Mouse (Mus musculus) kidney, adult 2 months (tissue): ENCODE data around the gene Ttll5. TPM values are rescaled to one million over a fixed set of nuclear protein-coding genes. Genes with fewer than 3 reads are reported as not detected.

Source experiments
- DNase-seq: peaks from one replicate; pipeline ENCODE4 v3.0.0; 2021
- H3K27ac ChIP-seq: fragments of 200-500 bp; 2 replicates; pipeline ENCODE4 v1.5.1; 2012; ENCODE audit warnings: low read depth, low read length, control low read depth, inconsistent platforms; ENCODE audit not compliant: insufficient read depth
- H3K27me3 ChIP-seq: fragments of 200-500 bp; replicated peaks from 2 replicates; pipeline ENCODE4 v1.6.1; 2012; ENCODE audit warnings: mild to moderate bottlenecking, moderate library complexity, low read length, inconsistent platforms; ENCODE audit not compliant: control insufficient read depth, insufficient read depth
- H3K36me3 ChIP-seq: fragments of 200-500 bp; 2 replicates; pipeline ENCODE4 v1.6.1; 2012; ENCODE audit warnings: mild to moderate bottlenecking, moderate library complexity, low read length, inconsistent platforms; ENCODE audit not compliant: control insufficient read depth, insufficient read depth
- H3K4me1 ChIP-seq: fragments of 200-500 bp; 2 replicates; pipeline ENCODE4 v1.6.1; 2011; ENCODE audit warnings: low read length; ENCODE audit not compliant: control insufficient read depth, insufficient read depth
- H3K4me3 ChIP-seq: fragments of 200-500 bp; 2 replicates; pipeline ENCODE4 v1.5.1; 2011; ENCODE audit warnings: mild to moderate bottlenecking, low read depth, low read length, control low read depth; ENCODE audit not compliant: insufficient read depth
- CTCF ChIP-seq: fragments of 200-500 bp; conservative IDR thresholded peaks from 2 replicates; pipeline ENCODE4 v1.5.1; 2011; ENCODE audit warnings: low read depth, mild to moderate bottlenecking, control low read depth, low read length, moderate library complexity, mixed read lengths; ENCODE audit not compliant: insufficient read depth, insufficient read length
- POLR2A ChIP-seq: fragments of 200-500 bp; IDR thresholded peaks from one replicate; pipeline ENCODE4 v1.6.1; 2011; ENCODE audit warnings: low read depth, low read length, control low read depth
- WGBS: fragments of 180-500 bp; shearing (Covaris S2); methylation state at CpG from one replicate; pipeline ENCODE4 v1.1.7; 2018; 5-methylcytosine and 5-hydroxymethylcytosine counted together
- polyA plus RNA-seq: library from polyadenylated mRNA; depleted of rRNA; stranded (reverse); fragments of >200 nt; gene quantifications from 2 replicates; pipeline ENCODE4 v1.2.3, GENCODE M21; 2012

Ttll5 gene
- polyA plus RNA-seq, 1 experiment, result 12.9 TPM

DNA sequence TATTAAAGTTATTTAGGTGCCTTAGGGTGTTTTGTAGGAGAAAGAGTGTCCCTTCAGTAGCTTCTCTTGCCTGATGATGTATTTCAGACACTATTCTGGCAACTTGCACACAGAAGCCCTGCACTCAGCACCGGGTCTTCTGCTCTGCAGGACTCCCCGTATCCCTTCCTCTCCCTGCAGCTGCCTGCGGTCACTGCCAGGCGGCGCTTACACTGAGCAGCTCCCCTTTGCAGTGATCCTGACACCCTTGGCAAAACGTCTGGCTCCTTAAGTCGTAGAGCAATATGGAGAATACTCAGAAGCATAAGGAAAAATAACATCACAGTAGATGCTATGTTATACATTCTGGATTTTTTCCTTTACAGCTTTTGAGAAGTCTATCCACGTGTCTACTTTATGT is 130.6 kb downstream of the Ttll5 start:
- Histone ChIP-seq H3K27me3 (no peaks in the 10 kb centered on the region), H3K4me3 (no peak overlapping the region), H3K27ac (no peak overlapping the region), H3K4me1 (no peaks in the 10 kb centered on the region), H3K36me3 (no peaks in the 10 kb centered on the region)
- no peak for DNase-seq
- WGBS, result 81% methylated on average over 8 of the region's 8 CpGs
- TF ChIP-seq CTCF (no peak), POLR2A (no peak)

DNA sequence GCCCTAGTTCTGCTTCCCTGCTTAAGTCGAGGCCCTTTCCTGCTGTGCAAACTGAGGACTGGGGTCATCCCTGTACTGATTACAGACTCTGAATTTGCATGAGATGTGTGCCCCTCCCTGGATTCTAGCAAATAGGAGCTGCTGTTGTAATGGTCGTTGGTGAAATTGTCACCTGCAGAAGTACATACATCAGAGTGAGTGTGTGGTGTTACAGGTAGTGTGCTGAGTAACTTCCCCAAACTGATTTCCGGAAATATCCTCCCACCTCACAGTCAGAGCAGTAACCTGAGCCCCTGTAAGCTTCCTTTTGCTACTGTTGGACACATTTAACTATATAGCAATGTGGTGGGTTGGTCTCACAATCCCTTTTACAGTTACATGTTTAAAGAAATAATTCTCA is 131.2 kb downstream of the Ttll5 start:
- TF ChIP-seq POLR2A, result no peak
- no peak for TF ChIP-seq CTCF
- H3K27ac ChIP-seq, result no peak overlapping the region
- no peak overlapping the region for H3K4me3 ChIP-seq
- no peaks in the 10 kb centered on the region for H3K36me3 ChIP-seq
- no peaks in the 10 kb centered on the region for H3K4me1 ChIP-seq
- no peaks in the 10 kb centered on the region for H3K27me3 ChIP-seq
- DNase-seq, result no peak
- 50% methylated on average over 3 of the region's 3 CpGs for WGBS

DNA sequence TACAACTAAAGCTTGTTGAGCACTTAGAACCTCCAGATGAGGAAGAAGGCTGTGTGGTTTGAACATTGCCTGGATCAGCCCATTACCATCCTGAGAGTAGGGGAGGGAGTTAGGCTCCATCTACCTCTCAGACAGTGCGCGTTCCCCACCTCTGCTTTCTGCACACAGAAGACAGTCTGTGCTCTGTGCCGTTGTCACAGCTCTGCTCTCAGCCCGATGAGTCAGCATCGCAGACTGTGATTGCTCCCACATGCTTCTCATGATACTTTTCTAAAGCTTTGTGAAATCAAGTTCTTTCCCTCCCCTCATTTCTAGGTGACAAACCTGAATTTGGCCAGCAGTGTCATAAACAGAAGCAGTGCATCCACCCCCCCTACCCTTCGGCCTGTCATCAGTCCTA is 131.8 kb downstream of the Ttll5 start:
- 82% methylated on average over 6 of the region's 6 CpGs for WGBS
- H3K27me3 ChIP-seq, result no peaks in the 10 kb centered on the region
- no peak overlapping the region for H3K4me3 ChIP-seq

GRCm38 (mm10) chr12:85958460-85958859 is 134.0 kb downstream of the Ttll5 start:
- no peak overlapping the region for H3K27ac ChIP-seq
- WGBS, result 77% methylated on average over 2 of the region's 2 CpGs

More for the DNA sequence above, 131.8 kb downstream of the Ttll5 start:
- DNase-seq, result no peak
- H3K27ac ChIP-seq, result no peak overlapping the region
- no peak for TF ChIP-seq POLR2A
- no peak for TF ChIP-seq CTCF
- H3K36me3 ChIP-seq, result no peaks in the 10 kb centered on the region
- no peaks in the 10 kb centered on the region for H3K4me1 ChIP-seq

DNA sequence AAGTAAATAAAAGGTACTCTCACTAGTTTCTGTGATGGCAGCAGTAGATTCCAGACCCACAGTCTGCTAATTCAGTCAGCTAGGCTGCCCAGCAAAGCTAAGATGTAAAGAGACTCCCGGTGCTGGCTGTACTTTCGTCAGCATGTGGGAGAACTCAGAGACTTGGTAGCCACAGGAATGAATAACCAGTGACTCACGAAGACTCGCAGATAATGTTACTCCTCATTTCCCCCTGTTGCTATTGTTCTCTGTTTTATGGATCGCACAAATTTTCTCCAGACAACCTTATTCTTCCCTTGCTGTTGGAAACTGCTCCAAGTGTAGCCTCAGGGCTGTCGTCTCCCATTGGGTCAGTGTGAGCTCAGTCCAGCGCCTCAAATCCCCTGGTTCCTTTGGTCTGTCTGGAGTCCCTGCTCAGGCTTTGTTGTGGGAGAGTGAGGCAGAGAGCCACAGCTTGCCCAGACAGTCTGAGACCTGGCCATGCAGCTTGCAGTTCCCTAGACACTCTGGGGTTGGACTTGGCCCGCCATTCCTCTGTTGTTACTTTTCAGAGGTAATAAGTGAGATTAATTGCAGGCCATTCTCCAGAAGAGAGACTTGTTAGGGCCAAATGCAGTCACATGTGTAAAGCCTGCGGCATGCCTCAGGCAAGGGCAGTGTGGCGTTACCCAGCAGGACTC is 135.5 kb downstream of the Ttll5 start:
- Histone ChIP-seq H3K27ac (no peak overlapping the region), H3K36me3 (no peaks in the 10 kb centered on the region), H3K4me3 (no peak overlapping the region), H3K4me1 (no peaks in the 10 kb centered on the region), H3K27me3 (no peaks in the 10 kb centered on the region)
- DNase-seq, result peak; percentile 58
- WGBS, result 64% methylated on average over 10 of the region's 10 CpGs
- no peak for TF ChIP-seq POLR2A
- no peak for TF ChIP-seq CTCF

More at GRCm38 (mm10) chr12:85958460-85958859, 134.0 kb downstream of the Ttll5 start:
- H3K27me3 ChIP-seq, result no peaks in the 10 kb centered on the region
- no peaks in the 10 kb centered on the region for H3K36me3 ChIP-seq
- no peaks in the 10 kb centered on the region for H3K4me1 ChIP-seq
- no peak overlapping the region for H3K4me3 ChIP-seq
- DNase-seq, result no peak
- TF ChIP-seq CTCF (no peak), POLR2A (no peak)

- Histone ChIP-seq H3K27ac (no peak overlapping the region), H3K36me3 (no peaks in the 10 kb centered on the region), H3K27me3 (no peaks in the 10 kb centered on the region), H3K4me1 (no peaks in the 10 kb centered on the region), H3K4me3 (no peak overlapping the region)
- DNase-seq, result no peak
- TF ChIP-seq POLR2A (no peak), CTCF (no peak)
- WGBS, result 87% methylated on average over 4 of the region's 4 CpGs
Measured at GRCm38 (mm10) chr12:85960699-85961098, 136.2 kb downstream of the Ttll5 start.

- DNase-seq, result no peak
- Histone ChIP-seq H3K4me1 (no peaks in the 10 kb centered on the region), H3K36me3 (no peaks in the 10 kb centered on the region), H3K4me3 (no peak overlapping the region), H3K27ac (no peak overlapping the region), H3K27me3 (no peaks in the 10 kb centered on the region)
- no peak for TF ChIP-seq POLR2A
- TF ChIP-seq CTCF, result no peak
- 68% methylated on average over 2 of the region's 2 CpGs for whole genome bisulfite sequencing
Measured at GRCm38 (mm10) chr12:85963160-85963559, 138.7 kb downstream of the Ttll5 start.

DNA sequence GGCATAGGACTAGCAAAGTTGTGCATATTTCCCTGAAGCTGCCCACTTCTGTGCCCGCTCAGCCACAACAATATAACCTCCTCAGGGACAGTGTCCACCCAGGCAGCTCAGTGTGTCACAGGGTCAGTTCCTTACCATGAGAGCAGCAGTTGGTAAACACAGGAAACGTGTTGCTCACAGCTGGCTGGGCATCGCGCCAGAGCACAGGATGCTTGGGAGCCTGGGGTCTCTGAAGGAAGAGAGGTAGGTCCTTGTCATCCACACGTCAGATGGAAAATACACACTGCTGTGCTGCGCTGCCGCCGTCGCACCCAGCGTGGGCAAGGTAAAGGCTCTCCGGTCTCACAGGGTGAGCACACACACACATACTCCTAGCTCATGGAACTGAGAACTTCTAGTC is 139.2 kb downstream of the Ttll5 start:
- H3K27ac ChIP-seq, result no peak overlapping the region
- H3K4me3 ChIP-seq, result no peak overlapping the region
- no peaks in the 10 kb centered on the region for H3K4me1 ChIP-seq
- no peaks in the 10 kb centered on the region for H3K27me3 ChIP-seq
- peak; percentile 25 for DNase-seq
- no peak for TF ChIP-seq POLR2A
- TF ChIP-seq CTCF, result no peak
- no peaks in the 10 kb centered on the region for H3K36me3 ChIP-seq
- 68% methylated on average over 11 of the region's 11 CpGs for WGBS
